Mouse (Mus musculus) liver, postnatal 0 days (tissue): Measurements from ENCODE around the gene Daglb.

ENCODE experiments used
- CTCF ChIP-seq: sonication (generic); IDR thresholded peaks from 2 replicates; pipeline ENCODE4 v1.5.1; 2016; ENCODE audit warnings: antibody characterized with exemption, low read depth
- EP300 ChIP-seq: IDR thresholded peaks from 2 replicates; pipeline ENCODE4 v1.6.1; 2016; ENCODE audit warnings: antibody characterized with exemption, low read depth, mild to moderate bottlenecking

DNA sequence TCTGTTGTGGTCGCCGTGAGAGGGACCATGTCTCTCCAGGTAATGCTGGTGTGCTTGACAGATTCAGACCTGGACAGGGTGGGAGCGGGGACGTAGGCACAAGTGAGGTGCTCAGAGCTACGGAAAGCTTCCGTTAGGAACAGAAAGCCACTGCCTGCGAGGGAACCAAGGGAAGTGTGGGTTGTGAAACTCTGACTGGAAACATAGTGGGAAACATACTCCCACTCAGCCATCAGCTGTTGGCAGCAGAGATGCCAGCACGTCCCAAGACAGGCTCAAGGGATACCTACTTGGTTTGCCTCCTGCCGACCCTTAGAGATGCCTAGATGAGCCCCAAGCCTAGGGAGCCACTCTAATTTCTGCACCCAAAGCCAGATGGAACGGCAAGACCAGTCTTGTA is 22.8 kb downstream of the Daglb start:
- TF ChIP-seq CTCF (no peak), EP300 (no peak)
